Comparison of ENCODE assay signal across 10 mouse cellular contexts in the genomic region with DNA sequence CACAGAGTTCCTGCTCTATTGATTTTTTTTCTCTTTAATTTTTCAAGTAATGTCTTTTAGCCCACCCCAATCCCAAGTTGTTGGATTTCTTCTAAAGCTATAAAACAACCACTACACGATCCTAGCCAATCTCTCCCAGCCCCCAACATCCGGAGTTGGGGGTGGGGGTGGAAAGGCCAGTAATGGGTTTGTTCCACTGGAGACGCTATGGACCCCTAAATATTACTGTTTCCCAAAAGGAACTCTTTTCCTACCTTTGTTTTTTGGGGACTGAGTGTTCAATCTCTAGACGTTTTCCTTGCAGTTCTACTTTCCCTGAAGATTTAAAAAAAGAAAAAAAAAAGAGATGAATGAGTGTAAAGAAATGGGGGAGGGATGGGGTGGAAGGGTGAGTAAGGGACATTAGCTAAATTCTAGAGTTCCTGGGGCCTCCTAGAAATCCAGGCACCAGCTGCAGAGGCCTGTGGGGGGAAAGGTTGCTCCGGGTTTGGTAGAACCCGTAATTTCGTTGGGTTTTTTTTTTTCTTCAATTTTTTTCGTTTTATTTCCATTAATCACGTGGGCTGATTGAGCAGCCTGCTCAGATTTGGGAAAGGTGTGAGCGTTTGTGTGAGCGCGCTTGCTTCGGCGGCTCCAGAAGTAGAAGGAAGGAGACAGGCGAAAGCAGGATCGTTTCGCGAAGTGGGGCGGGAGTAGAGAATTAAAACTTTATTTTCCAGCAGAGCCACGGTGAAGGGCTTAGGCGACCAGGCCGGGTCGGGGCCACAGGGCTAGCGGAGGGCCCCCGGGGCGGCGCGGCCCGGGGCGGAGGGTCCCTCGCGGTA. TPM values are rescaled to one million over a fixed set of nuclear protein-coding genes. Genes with fewer than 3 reads are reported as not detected.
DNase-seq lines count a peak whose midpoint lies in the region; ATAC-seq and TF ChIP-seq lines count a peak whose summit lies in the region.
"Had no signal": no experiment of that assay in that cellular context is flagged by ENCODE, and none has a peak within 500 bp of the region (broad histone marks: within the 10 kb centered on the region; RNA-seq: fewer than 3 reads in every experiment).

No protein-coding gene starts in this region.

- peak overlapping the region; percentile 84 for H3K27ac ChIP-seq in heart, embryonic 15.5 days
- H3K27ac ChIP-seq in liver, postnatal 0 days (ENCODE audit: low read depth): 0 out of 2 replicates have a peak overlapping the region, but pooled peaks have one; percentile 16

- DNase-seq in NIH3T3 (ENCODE audit: low read depth): peak; percentile 62
- no peak for DNase-seq in liver, postnatal 0 days
- DNase-seq in right cerebral cortex, postnatal 14 days: no peak
- DNase-seq in cerebellum, adult 9-11 months: no peak
- no peak for DNase-seq in thymus, postnatal 4 days

- under 1% methylated on average over 32 of the region's 32 CpGs for WGBS in heart, embryonic 15.5 days
- 2% methylated on average over 28 of the region's 32 CpGs for WGBS in liver, postnatal 0 days (ENCODE audit: insufficient replicate concordance)

- no peak for TF ChIP-seq CTCF in liver, postnatal 0 days (IDR thresholded peaks at IDR 0.05; ENCODE audit: low read depth)

- H3K9ac ChIP-seq in heart, embryonic 15.5 days: peak overlapping the region; percentile 75
- H3K9ac ChIP-seq in liver, postnatal 0 days (replicated peaks): peak overlapping the region; percentile 68

- no peaks in the 10 kb centered on the region for H3K36me3 ChIP-seq in erythroblast, embryonic 14.5 days (ENCODE audit: control insufficient read depth)
- H3K36me3 ChIP-seq in heart, embryonic 15.5 days: no peaks in the 10 kb centered on the region
- no peaks in the 10 kb centered on the region for H3K36me3 ChIP-seq in liver, postnatal 0 days (replicated peaks; ENCODE audit: insufficient read depth, low read length)

- no peaks in the 10 kb centered on the region for H3K9me3 ChIP-seq in erythroblast, embryonic 14.5 days (ENCODE audit: control insufficient read depth, low read length)
- H3K9me3 ChIP-seq in heart, embryonic 15.5 days (replicated peaks): no peaks in the 10 kb centered on the region
- no peaks in the 10 kb centered on the region for H3K9me3 ChIP-seq in liver, postnatal 0 days (ENCODE audit: low read length)

- peaks cover 60% of the 10 kb centered on the region for H3K4me1 ChIP-seq in erythroblast, embryonic 14.5 days (ENCODE audit: control insufficient read depth)
- H3K4me1 ChIP-seq in heart, embryonic 15.5 days (replicated peaks): peaks cover 38% of the 10 kb centered on the region
- peaks cover 12% of the 10 kb centered on the region for H3K4me1 ChIP-seq in liver, postnatal 0 days (ENCODE audit: insufficient read depth)

- no peak for ATAC-seq in erythroblast, adult 5-6 weeks (replicated peaks; ENCODE audit: low FRiP score, poor library complexity, severe bottlenecking)
- peak; percentile 41 for ATAC-seq in heart, embryonic 15.5 days (replicated peaks; ENCODE audit: insufficient number of reproducible peaks, insufficient read depth, low FRiP score, low read depth)
- ATAC-seq in liver, postnatal 0 days: no peak

- peak overlapping the region; percentile 86 for H3K4me3 ChIP-seq in erythroblast, embryonic 14.5 days (replicated peaks)
- peak overlapping the region; percentile 86 for H3K4me3 ChIP-seq in heart, embryonic 15.5 days
- H3K4me3 ChIP-seq in liver, postnatal 0 days (ENCODE audit: low read depth, low read length): peak overlapping the region; percentile 57

- peaks cover 36% of the 10 kb centered on the region for H3K27me3 ChIP-seq in erythroblast, embryonic 14.5 days (ENCODE audit: control insufficient read depth)
- H3K27me3 ChIP-seq in heart, embryonic 15.5 days: no peaks in the 10 kb centered on the region
- peaks cover 54% of the 10 kb centered on the region for H3K27me3 ChIP-seq in liver, postnatal 0 days (ENCODE audit: insufficient read depth, low read length)

- H3K4me2 ChIP-seq in heart, embryonic 15.5 days: peak overlapping the region; percentile 98
- H3K4me2 ChIP-seq in liver, postnatal 0 days (ENCODE audit: low read depth, low read length): peak overlapping the region; percentile 80

- TF ChIP-seq EP300 in liver, postnatal 0 days (IDR thresholded peaks at IDR 0.05; ENCODE audit: low read depth): no peak

RNA-seq across cellular contexts. Expression of gene Igf2bp1, which starts 1.6 kb away (rescaled TPM):
- polyA plus RNA-seq in erythroblast, embryonic 14.5 days (2012): 1.0 and 1.8 TPM in 2 replicates
- total RNA-seq in erythroblast, adult 5-6 weeks (2015; ENCODE audit: low replicate concordance): not detected in 2 replicates
- total RNA-seq in erythroblast, adult 5-6 weeks (2017; ENCODE audit: low replicate concordance): not detected in 2 replicates
- polyA plus RNA-seq in heart, embryonic 15.5 days (2015; fragmentation: Nextera tagmentation; extraction: Ambion mirVana): 20.6 and 25.7 TPM in 2 replicates
- 1.6 and 2.8 TPM in 2 replicates for polyA plus RNA-seq in liver, postnatal 0 days (2015; fragmentation: Nextera tagmentation; extraction: Ambion mirVana)

RNA-seq across cellular contexts. Expression of gene Gip, which starts 20.2 kb away (rescaled TPM):
- not detected in 2 replicates for polyA plus RNA-seq in erythroblast, embryonic 14.5 days (2012)
- not detected in 2 replicates for total RNA-seq in erythroblast, adult 5-6 weeks (2015; ENCODE audit: low replicate concordance)
- total RNA-seq in erythroblast, adult 5-6 weeks (2017; ENCODE audit: low replicate concordance): not detected in 2 replicates
- not detected in 2 replicates for polyA plus RNA-seq in heart, embryonic 15.5 days (2015; fragmentation: Nextera tagmentation; extraction: Ambion mirVana)
- not detected in 2 replicates for polyA plus RNA-seq in liver, postnatal 0 days (2015; fragmentation: Nextera tagmentation; extraction: Ambion mirVana)
- total RNA-seq: CH12.LX; heart, postnatal 10 days had no signal

RNA-seq across cellular contexts. Expression of gene Snf8, which starts 30.5 kb away (rescaled TPM):
- 17.0 and 17.7 TPM in 2 replicates for polyA plus RNA-seq in erythroblast, embryonic 14.5 days (2012)
- 25.7 and 27.9 TPM in 2 replicates for total RNA-seq in erythroblast, adult 5-6 weeks (2015; ENCODE audit: low replicate concordance)
- 11.3 and 37.1 TPM in 2 replicates for total RNA-seq in erythroblast, adult 5-6 weeks (2017; ENCODE audit: low replicate concordance)
- polyA plus RNA-seq in heart, embryonic 15.5 days (2015; fragmentation: Nextera tagmentation; extraction: Ambion mirVana): 65.5 and 74.2 TPM in 2 replicates
- 46.9 and 47.5 TPM in 2 replicates for polyA plus RNA-seq in liver, postnatal 0 days (2015; fragmentation: Nextera tagmentation; extraction: Ambion mirVana)
